Mouse (Mus musculus) Patski (cell line): ENCODE data around the gene Pomgnt2. TPM values are rescaled to one million over a fixed set of nuclear protein-coding genes. Genes with fewer than 3 reads are reported as not detected.

Source experiments
- ATAC-seq: fragments of 100-300 bp; one replicate; pipeline ENCODE4 v1.8.0; 2021
- CTCF ChIA-PET: fragments of 350-600 bp; sonication (Branson Sonifier 250); formaldehyde crosslinking; loops from one replicate; lab custom pipeline; 2022; ENCODE audit warnings: inconsistent platforms; lab: Charles Lee
- POLR2A ChIA-PET: fragments of 350-600 bp; sonication (Branson Sonifier 250); formaldehyde crosslinking; loops from one replicate; lab custom pipeline; 2022; ENCODE audit warnings: antibody characterized with exemption, inconsistent platforms; lab: Charles Lee
- DNase-seq: peaks from one replicate; pipeline ENCODE4 v3.0.0-alpha.2; 2011; ENCODE audit warnings: low read depth, low spot score
- H3K27me3 ChIP-seq: fragments of 371-371 bp; one replicate; pipeline ENCODE4 v1.5.1; 2021
- CTCF ChIP-seq: fragments of 100-300 bp; IDR thresholded peaks from one replicate; pipeline ENCODE4 v1.5.1; 2021
- in situ Hi-C: fragments of 300-500 bp; cut with MboI; formaldehyde crosslinking; loops from 3 replicates; pipeline ENCODE4 v1.11.1; 2018; ENCODE audit warnings: low pct_unique_long_range_greater_than_20kb, mixed read lengths
- polyA plus RNA-seq: library from polyadenylated mRNA; unstranded; gene quantifications from one replicate; pipeline ENCODE4 v1.2.3, GENCODE M21; 2021

Gene Pomgnt2
- polyA plus RNA-seq, 1 experiment from 2014 or later, result 20.8 TPM

GRCm38 (mm10) chr9:122018079-122018478 is 21.2 kb upstream of the Pomgnt2 start:
- TF ChIP-seq CTCF, result no peak
- peaks cover 3% of the 10 kb centered on the region for H3K27me3 ChIP-seq
- DNase-seq (no peak), ATAC-seq (no peak)
- ChIA-PET CTCF (interaction anchor here (1.0 to 1.1 kb wide), 4 partner anchors 84 to 226 kb away, joined by 3 to 6 read pairs (median 3); no protein-coding TSS in a partner anchor), POLR2A (no interaction called here)
- in situ Hi-C loops, result no loop called here

- ATAC-seq, result no peak
- DNase-seq, result no peak
- POLR2A ChIA-PET, result no interaction called here
- H3K27me3 ChIP-seq, result peaks cover 6% of the 10 kb centered on the region
- in situ Hi-C loops, result no loop called here
- TF ChIP-seq CTCF, result peak; percentile 89
- CTCF ChIA-PET, result interaction anchor here (0.8 to 2.2 kb wide), 16 partner anchors 10 to 221 kb away, joined by 3 to 7 read pairs (median 3); no protein-coding TSS in a partner anchor
These were observed 17.3 kb upstream of the Pomgnt2 start for GRCm38 (mm10) chr9:122014241-122014667.

GRCm38 (mm10) chr9:122013629-122014028 is 16.7 kb upstream of the Pomgnt2 start:
- no peak for TF ChIP-seq CTCF
- CTCF ChIA-PET, result interaction anchor here (1.1 to 2.2 kb wide), 8 partner anchors 25 to 221 kb away, joined by 3 to 7 read pairs (median 4); no protein-coding TSS in a partner anchor
- DNase-seq (no peak), ATAC-seq (no peak)
- in situ Hi-C loops, result no loop called here
- peaks cover 6% of the 10 kb centered on the region for H3K27me3 ChIP-seq
- POLR2A ChIA-PET, result no interaction called here

- ChIA-PET CTCF (interaction anchor here (2.2 kb wide), 1 partner anchor 173 kb away, joined by 7 read pairs; no protein-coding TSS in a partner anchor), POLR2A (no interaction called here)
- in situ Hi-C loops, result no loop called here
- ATAC-seq (no peak), DNase-seq (no peak)
- TF ChIP-seq CTCF, result no peak
- H3K27me3 ChIP-seq, result peaks cover 4% of the 10 kb centered on the region
These were observed 15.9 kb upstream of the Pomgnt2 start for GRCm38 (mm10) chr9:122012816-122013215.

GRCm38 (mm10) chr9:122010751-122011150 is 13.8 kb upstream of the Pomgnt2 start:
- no peak for TF ChIP-seq CTCF
- ChIA-PET CTCF (no interaction called here), POLR2A (no interaction called here)
- peaks cover 6% of the 10 kb centered on the region for H3K27me3 ChIP-seq
- DNase-seq (no peak), ATAC-seq (no peak)
- in situ Hi-C loops, result no loop called here

- CTCF ChIA-PET, result interaction anchor here (1.1 to 1.6 kb wide), 2 partner anchors 9 to 12 kb away, joined by 3 to 6 read pairs; partner anchors contain the start of gene Pomgnt2
- ATAC-seq (no peak), DNase-seq (no peak)
- POLR2A ChIA-PET, result no interaction called here
- in situ Hi-C loops, result no loop called here
- no peak for TF ChIP-seq CTCF
- H3K27me3 ChIP-seq, result peaks cover 6% of the 10 kb centered on the region
These were observed 12.0 kb upstream of the Pomgnt2 start for GRCm38 (mm10) chr9:122008876-122009275.

GRCm38 (mm10) chr9:122006609-122007008 is 9.7 kb upstream of the Pomgnt2 start:
- no peak for DNase-seq
- ATAC-seq, result no peak
- CTCF ChIA-PET, result interaction anchor here (1.0 to 1.1 kb wide), 2 partner anchors 27 to 180 kb away, joined by 3 read pairs; no protein-coding TSS in a partner anchor
- POLR2A ChIA-PET, result no interaction called here
- in situ Hi-C loops, result no loop called here
- TF ChIP-seq CTCF, result no peak
- peaks cover 6% of the 10 kb centered on the region for H3K27me3 ChIP-seq

- DNase-seq (no peak), ATAC-seq (no peak)
- ChIA-PET CTCF (interaction anchor here (1.1 kb wide), 1 partner anchor 26 kb away, joined by 3 read pairs; no protein-coding TSS in a partner anchor), POLR2A (no interaction called here)
- H3K27me3 ChIP-seq, result peaks cover 6% of the 10 kb centered on the region
- in situ Hi-C loops, result no loop called here
- no peak for TF ChIP-seq CTCF
These were observed 9.3 kb upstream of the Pomgnt2 start for GRCm38 (mm10) chr9:122006175-122006574.

- ChIA-PET POLR2A (no interaction called here), CTCF (interaction anchor here (1.4 kb wide), 1 partner anchor 11 kb away, joined by 3 read pairs; no protein-coding TSS in a partner anchor)
- peaks cover 38% of the 10 kb centered on the region for H3K27me3 ChIP-seq
- DNase-seq (no peak), ATAC-seq (no peak)
- TF ChIP-seq CTCF, result no peak
- in situ Hi-C loops, result no loop called here
These were observed 1.1 kb upstream of the Pomgnt2 start for GRCm38 (mm10) chr9:121997978-121998377.

GRCm38 (mm10) chr9:121995508-121996131 is 1.3 kb downstream of the Pomgnt2 start:
- ATAC-seq, result peak; percentile 81
- no peak for TF ChIP-seq CTCF
- in situ Hi-C loops, result no loop called here
- H3K27me3 ChIP-seq, result peaks cover 37% of the 10 kb centered on the region
- ChIA-PET CTCF (interaction anchor here (1.4 kb wide), 1 partner anchor 11 kb away, joined by 4 read pairs; no protein-coding TSS in a partner anchor), POLR2A (no interaction called here)
- peak; percentile 20 for DNase-seq

- no peak for ATAC-seq
- DNase-seq, result no peak
- TF ChIP-seq CTCF, result no peak
- ChIA-PET CTCF (interaction anchor here (1.4 kb wide), 1 partner anchor 10 kb away, joined by 4 read pairs; no protein-coding TSS in a partner anchor), POLR2A (no interaction called here)
- in situ Hi-C loops, result no loop called here
- peaks cover 32% of the 10 kb centered on the region for H3K27me3 ChIP-seq
These were observed 1.8 kb downstream of the Pomgnt2 start for GRCm38 (mm10) chr9:121995077-121995476.
